Mouse (Mus musculus) olfactory bulb, adult 2 months (tissue): ENCODE data around the gene Vps52. TPM values are rescaled to one million over a fixed set of nuclear protein-coding genes. Genes with fewer than 3 reads are reported as not detected.

ENCODE experiments used
- H3K27ac ChIP-seq: fragments of 200-500 bp; 2 replicates; pipeline ENCODE4 v1.5.1; 2012; ENCODE audit warnings: low read depth, low read length; ENCODE audit not compliant: insufficient read depth
- H3K4me1 ChIP-seq: fragments of 200-500 bp; 2 replicates; pipeline ENCODE4 v1.6.1; 2012; ENCODE audit warnings: low read length; ENCODE audit not compliant: control insufficient read depth, insufficient read depth
- H3K4me3 ChIP-seq: fragments of 200-500 bp; 2 replicates; pipeline ENCODE4 v1.5.1; 2012; ENCODE audit warnings: mild to moderate bottlenecking, low read depth, low read length, moderate library complexity; ENCODE audit not compliant: insufficient read depth
- CTCF ChIP-seq: fragments of 200-500 bp; IDR thresholded peaks from 2 replicates; pipeline ENCODE4 v1.5.1; 2012; ENCODE audit warnings: low read depth, mild to moderate bottlenecking, low read length, moderate library complexity; ENCODE audit not compliant: insufficient read depth
- POLR2A ChIP-seq: fragments of 200-500 bp; IDR thresholded peaks from 2 replicates; pipeline ENCODE4 v1.6.1; 2012; ENCODE audit warnings: mild to moderate bottlenecking, low read depth, low read length, moderate library complexity; ENCODE audit not compliant: insufficient read depth
- WGBS: fragments of 180-500 bp; shearing (Covaris S2); methylation state at CpG from one replicate; pipeline ENCODE4 v1.1.7; 2018; 5-methylcytosine and 5-hydroxymethylcytosine counted together
- polyA plus RNA-seq: library from polyadenylated mRNA; stranded (reverse); fragments of >200 nt; gene quantifications from 2 replicates; pipeline ENCODE4 v1.2.4, GENCODE M21; 2012; ENCODE audit warnings: low replicate concordance; ENCODE audit not compliant: missing spikeins, insufficient read depth, insufficient read length

The Vps52 gene
- polyA plus RNA-seq, 1 experiment, result not detected

DNA sequence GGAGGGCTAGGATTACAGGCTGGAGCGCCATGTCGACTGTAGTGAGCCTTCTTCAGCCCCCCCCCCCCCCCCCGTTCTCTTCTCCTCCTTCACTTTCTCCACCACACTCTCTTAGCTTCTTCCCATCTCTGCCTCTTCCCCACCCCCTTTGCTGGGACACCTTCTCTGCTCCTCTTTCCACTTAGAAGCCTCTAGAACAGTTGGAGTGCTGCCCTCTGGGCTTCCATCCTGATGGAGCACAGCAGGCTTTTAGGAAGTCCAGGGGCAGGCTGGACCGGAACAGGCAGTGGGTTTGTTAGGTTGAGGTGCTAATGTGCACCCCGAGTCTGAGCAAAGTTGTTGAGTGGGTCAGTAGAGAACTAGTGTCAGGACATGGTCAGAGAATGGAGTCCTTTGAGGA lies 54.5 kb downstream of the Vps52 start:
- no peak for TF ChIP-seq POLR2A
- H3K4me1 ChIP-seq, result no peaks in the 10 kb centered on the region
- no peak overlapping the region for H3K27ac ChIP-seq
- 81% methylated on average over 5 of the region's 5 CpGs for WGBS
- H3K4me3 ChIP-seq, result no peak overlapping the region

DNA sequence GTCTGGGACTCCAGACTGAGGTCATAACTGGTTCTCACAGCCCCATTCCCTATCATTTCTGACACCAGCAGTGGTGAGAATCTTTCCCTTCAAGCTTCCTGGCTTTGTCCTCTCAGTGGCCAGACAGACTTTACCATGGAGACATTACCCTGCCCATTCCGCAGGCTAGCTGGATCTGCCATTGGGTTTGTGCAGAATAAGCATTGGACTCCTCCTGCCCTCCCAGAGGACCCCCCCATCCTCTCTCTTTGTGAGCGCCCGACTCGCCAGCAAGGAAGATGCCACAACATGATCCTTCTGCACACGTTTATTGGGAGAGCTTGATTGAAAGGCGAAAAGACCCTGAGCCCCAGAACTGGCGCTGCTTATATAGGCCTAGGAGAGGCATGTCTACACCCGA lies 57.8 kb downstream of the Vps52 start:
- 92% methylated on average over 8 of the region's 8 CpGs for WGBS
- TF ChIP-seq CTCF (no peak), POLR2A (no peak)
- no peak overlapping the region for H3K4me3 ChIP-seq
- no peak overlapping the region for H3K27ac ChIP-seq
- no peaks in the 10 kb centered on the region for H3K4me1 ChIP-seq

Other genes starting within 250 kb of the Vps52 start
- gene March2, start 237.1 kb upstream of the Vps52 start, polyA plus RNA-seq, result not detected in 2 replicates
- 744 TPM in 1 of 2 replicates, not detected in the other for gene Rab11b, start 195.3 kb upstream of the Vps52 start, polyA plus RNA-seq
- not detected in 2 replicates for gene Angptl4, start 174.0 kb upstream of the Vps52 start, polyA plus RNA-seq
- gene Kank3, start 145.3 kb upstream of the Vps52 start, polyA plus RNA-seq, result not detected in 2 replicates
- not detected in 2 replicates for gene Rps28, start 131.2 kb upstream of the Vps52 start, polyA plus RNA-seq
- 751 TPM in 1 of 2 replicates, not detected in the other for gene Ndufa7, start 131.2 kb upstream of the Vps52 start, polyA plus RNA-seq
- not detected in 2 replicates for gene Cd320, start 112.7 kb upstream of the Vps52 start, polyA plus RNA-seq
- not detected in 2 replicates for gene Gm7029, start 82.0 kb upstream of the Vps52 start, polyA plus RNA-seq
- gene Kifc1, start 65.2 kb upstream of the Vps52 start, polyA plus RNA-seq, result not detected in 2 replicates
- gene Platr17, start 50.7 kb upstream of the Vps52 start, polyA plus RNA-seq, result not detected in 2 replicates
- gene Daxx, start 46.4 kb upstream of the Vps52 start, polyA plus RNA-seq, result not detected in 2 replicates
- gene Tapbp, start 39.9 kb upstream of the Vps52 start, polyA plus RNA-seq, result 118 TPM in 1 of 2 replicates, not detected in the other
- not detected in 2 replicates for gene Zbtb22, start 39.9 kb upstream of the Vps52 start, polyA plus RNA-seq
- 671 TPM in 1 of 2 replicates, not detected in the other for gene Rgl2, start 26.3 kb upstream of the Vps52 start, polyA plus RNA-seq
- gene Pfdn6, start 15.5 kb upstream of the Vps52 start, polyA plus RNA-seq, result not detected in 2 replicates
- not detected in 2 replicates for gene Wdr46, start 15.2 kb upstream of the Vps52 start, polyA plus RNA-seq
- gene B3galt4, start 4.3 kb upstream of the Vps52 start, polyA plus RNA-seq, result not detected in 2 replicates
- 1,298 TPM in 1 of 2 replicates, not detected in the other for gene Rps18, start 189 bp downstream of the Vps52 start, polyA plus RNA-seq
- not detected in 2 replicates for gene H2-K1, start 44.5 kb downstream of the Vps52 start, polyA plus RNA-seq
- not detected in 2 replicates for gene Ring1, start 68.9 kb downstream of the Vps52 start, polyA plus RNA-seq
- not detected in 2 replicates for gene H2-Ke6, start 72.2 kb downstream of the Vps52 start, polyA plus RNA-seq
- not detected in 2 replicates for gene Slc39a7, start 75.9 kb downstream of the Vps52 start, polyA plus RNA-seq
- gene Rxrb, start 76.0 kb downstream of the Vps52 start, polyA plus RNA-seq, result not detected in 2 replicates
- not detected in 2 replicates for gene Col11a2, start 83.6 kb downstream of the Vps52 start, polyA plus RNA-seq
- not detected in 2 replicates for gene H2-Oa, start 136.5 kb downstream of the Vps52 start, polyA plus RNA-seq
- gene H2-DMa, start 163.7 kb downstream of the Vps52 start, polyA plus RNA-seq, result not detected in 2 replicates
- 233 TPM in 1 of 2 replicates, not detected in the other for gene Brd2, start 166.8 kb downstream of the Vps52 start, polyA plus RNA-seq
- gene H2-DMb2, start 187.5 kb downstream of the Vps52 start, polyA plus RNA-seq, result not detected in 2 replicates
- gene H2-DMb1, start 197.3 kb downstream of the Vps52 start, polyA plus RNA-seq, result not detected in 2 replicates
- gene Tap1, start 231.7 kb downstream of the Vps52 start, polyA plus RNA-seq, result not detected in 2 replicates
- gene Psmb9, start 232.0 kb downstream of the Vps52 start, polyA plus RNA-seq, result 272 TPM in 1 of 2 replicates, not detected in the other
- not detected in 2 replicates for gene Psmb8, start 241.9 kb downstream of the Vps52 start, polyA plus RNA-seq
- gene Tap2, start 247.7 kb downstream of the Vps52 start, polyA plus RNA-seq, result 159 TPM in 1 of 2 replicates, not detected in the other